Mouse (Mus musculus) myocyte (in vitro differentiated cells): Measurements from ENCODE around the gene Rassf2.

Experiments used
- E2F4 ChIP-seq: IDR thresholded peaks from one replicate; pipeline ENCODE4 v1.6.1; 2011; ENCODE audit warnings: mild to moderate bottlenecking, control low read depth, moderate library complexity; ENCODE audit not compliant: insufficient read depth
- MAX ChIP-seq: IDR thresholded peaks from one replicate; pipeline ENCODE4 v1.6.1; 2011; ENCODE audit warnings: low read depth, mild to moderate bottlenecking, control low read depth
- MYOD1 ChIP-seq, 3 experiments: IDR thresholded peaks; one replicate each; pipeline ENCODE4 v1.6.1; 2011; ENCODE audit warnings: control low read depth in 2 of 3, low read depth in 2 of 3, mild to moderate bottlenecking in 2 of 3, moderate library complexity in 1 of 3; ENCODE audit not compliant: insufficient read length in 2 of 3, control insufficient read depth in 1 of 3
- MYOG ChIP-seq, 3 experiments: IDR thresholded peaks; one replicate each; pipeline ENCODE4 v1.6.1; 2011; ENCODE audit warnings: control low read depth in 2 of 3, low read depth in 2 of 3, mild to moderate bottlenecking in 2 of 3; ENCODE audit not compliant: insufficient read length in 2 of 3, control insufficient read depth in 1 of 3, insufficient read depth in 1 of 3
- POLR2A ChIP-seq: IDR thresholded peaks from one replicate; pipeline ENCODE4 v1.6.1; 2011; ENCODE audit warnings: low read depth, mild to moderate bottlenecking, control low read depth, moderate library complexity; ENCODE audit not compliant: insufficient read length
- USF1 ChIP-seq: IDR thresholded peaks from one replicate; pipeline ENCODE4 v1.6.1; 2011; ENCODE audit warnings: low read depth, mild to moderate bottlenecking, control low read depth, moderate library complexity

GRCm38 (mm10) chr2:132005445-132005844 is 24.6 kb downstream of the Rassf2 start:
- TF ChIP-seq MYOG (IDR thresholded peaks at IDR 0.05; ENCODE audit: control insufficient read depth in 1 of 3, insufficient read depth in 1 of 3, insufficient read length in 2 of 3, low read depth in 2 of 3) (no peak), POLR2A (no peak), MAX (no peak), MYOD1 (IDR thresholded peaks at IDR 0.05; ENCODE audit: control insufficient read depth in 1 of 3, insufficient read length in 2 of 3, low read depth in 2 of 3) (no peak), USF1 (no peak), E2F4 (no peak)
